Mouse (Mus musculus): ENCODE measurements around the gene Dnm3. TPM values are rescaled to one million over a fixed set of nuclear protein-coding genes. Genes with fewer than 3 reads are reported as not detected.

Dnm3 gene
- polyA plus RNA-seq, 1 experiment from 2014 or later: 11.3 TPM

- ATAC-seq (replicated peaks; ENCODE audit: insufficient number of reproducible peaks, low FRiP score, low TSS enrichment, low read depth) (no peak), DNase-seq (ENCODE audit: low spot score) (peak; percentile 12)
- H3K9me3 ChIP-seq (replicated peaks; ENCODE audit: control insufficient read depth, low read length): no peaks in the 10 kb centered on the region
- H3K4me1 ChIP-seq (ENCODE audit: control insufficient read depth, insufficient read depth, low read length): no peaks in the 10 kb centered on the region
- H3K36me3 ChIP-seq (replicated peaks; ENCODE audit: control insufficient read depth, insufficient read depth, low read depth, low read length): no peaks in the 10 kb centered on the region
- no peak overlapping the region for H3K9ac ChIP-seq (replicated peaks; ENCODE audit: low read length)
- no peak overlapping the region for H3K4me3 ChIP-seq (ENCODE audit: low read depth, low read length)
- no peak overlapping the region for H3K4me2 ChIP-seq (ENCODE audit: low read depth, low read length)
- no peak overlapping the region for H3K27ac ChIP-seq (replicated peaks; ENCODE audit: low read depth, low read length)
- WGBS: 71% methylated on average over 5 of the region's 5 CpGs
- no peaks in the 10 kb centered on the region for H3K27me3 ChIP-seq (ENCODE audit: control insufficient read depth, insufficient read depth, low read length)
Measured at GRCm38 (mm10) chr1:162361978-162362377, 115.9 kb downstream of the Dnm3 start.

- peak; percentile 69; the same call in 1 of the 2 replicates for ATAC-seq (replicated peaks; ENCODE audit: insufficient number of reproducible peaks, low FRiP score, low TSS enrichment, low read depth)
- no peaks in the 10 kb centered on the region for H3K9me3 ChIP-seq (replicated peaks; ENCODE audit: control insufficient read depth, low read length)
- no peak overlapping the region for H3K4me3 ChIP-seq (ENCODE audit: low read depth, low read length)
- no peak overlapping the region for H3K9ac ChIP-seq (replicated peaks; ENCODE audit: low read length)
- H3K27me3 ChIP-seq (ENCODE audit: control insufficient read depth, insufficient read depth, low read length): no peaks in the 10 kb centered on the region
- no peaks in the 10 kb centered on the region for H3K36me3 ChIP-seq (replicated peaks; ENCODE audit: control insufficient read depth, insufficient read depth, low read depth, low read length)
- no peak overlapping the region; the same call in 1 of the 2 replicates for H3K27ac ChIP-seq (replicated peaks; ENCODE audit: low read depth, low read length)
- no peaks in the 10 kb centered on the region for H3K4me1 ChIP-seq (ENCODE audit: control insufficient read depth, insufficient read depth, low read length)
- peak; percentile 81 for DNase-seq (ENCODE audit: low spot score)
- WGBS: 44% methylated on average over 8 of the region's 8 CpGs
- H3K4me2 ChIP-seq (ENCODE audit: low read depth, low read length): no peak overlapping the region
Measured at GRCm38 (mm10) chr1:162359270-162359669, 118.6 kb downstream of the Dnm3 start.

GRCm38 (mm10) chr1:162358036-162358435, 119.8 kb downstream of the Dnm3 start:
- no peak overlapping the region for H3K27ac ChIP-seq (replicated peaks; ENCODE audit: low read depth, low read length)
- WGBS: 32% methylated on average over 8 of the region's 8 CpGs
- H3K9me3 ChIP-seq (replicated peaks; ENCODE audit: control insufficient read depth, low read length): no peaks in the 10 kb centered on the region
- no peaks in the 10 kb centered on the region for H3K36me3 ChIP-seq (replicated peaks; ENCODE audit: control insufficient read depth, insufficient read depth, low read depth, low read length)
- ATAC-seq (replicated peaks; ENCODE audit: insufficient number of reproducible peaks, low FRiP score, low TSS enrichment, low read depth) (no peak), DNase-seq (ENCODE audit: low spot score) (peak; percentile 81)
- no peaks in the 10 kb centered on the region for H3K4me1 ChIP-seq (ENCODE audit: control insufficient read depth, insufficient read depth, low read length)
- no peak overlapping the region for H3K4me3 ChIP-seq (ENCODE audit: low read depth, low read length)
- H3K4me2 ChIP-seq (ENCODE audit: low read depth, low read length): no peak overlapping the region
- no peak overlapping the region for H3K9ac ChIP-seq (replicated peaks; ENCODE audit: low read length)
- H3K27me3 ChIP-seq (ENCODE audit: control insufficient read depth, insufficient read depth, low read length): no peaks in the 10 kb centered on the region

GRCm38 (mm10) chr1:162356481-162356880, 121.4 kb downstream of the Dnm3 start:
- Histone ChIP-seq H3K4me3 (ENCODE audit: low read depth, low read length) (no peak overlapping the region), H3K4me1 (ENCODE audit: control insufficient read depth, insufficient read depth, low read length) (no peaks in the 10 kb centered on the region), H3K9ac (replicated peaks; ENCODE audit: low read length) (no peak overlapping the region), H3K27me3 (ENCODE audit: control insufficient read depth, insufficient read depth, low read length) (no peaks in the 10 kb centered on the region), H3K4me2 (ENCODE audit: low read depth, low read length) (no peak overlapping the region), H3K9me3 (replicated peaks; ENCODE audit: control insufficient read depth, low read length) (no peaks in the 10 kb centered on the region), H3K36me3 (replicated peaks; ENCODE audit: control insufficient read depth, insufficient read depth, low read depth, low read length) (no peaks in the 10 kb centered on the region), H3K27ac (replicated peaks; ENCODE audit: low read depth, low read length) (no peak overlapping the region)
- no peak for DNase-seq (ENCODE audit: low spot score)
- 74% methylated on average over 5 of the region's 5 CpGs for WGBS
- no peak for ATAC-seq (replicated peaks; ENCODE audit: insufficient number of reproducible peaks, low FRiP score, low TSS enrichment, low read depth)

GRCm38 (mm10) chr1:162354780-162355179, 123.1 kb downstream of the Dnm3 start:
- ATAC-seq (replicated peaks; ENCODE audit: insufficient number of reproducible peaks, low FRiP score, low TSS enrichment, low read depth) (no peak), DNase-seq (ENCODE audit: low spot score) (no peak)
- no peaks in the 10 kb centered on the region for H3K36me3 ChIP-seq (replicated peaks; ENCODE audit: control insufficient read depth, insufficient read depth, low read depth, low read length)
- WGBS: 77% methylated on average over 4 of the region's 4 CpGs
- H3K9ac ChIP-seq (replicated peaks; ENCODE audit: low read length): no peak overlapping the region
- H3K9me3 ChIP-seq (replicated peaks; ENCODE audit: control insufficient read depth, low read length): no peaks in the 10 kb centered on the region
- no peaks in the 10 kb centered on the region for H3K27me3 ChIP-seq (ENCODE audit: control insufficient read depth, insufficient read depth, low read length)
- H3K4me2 ChIP-seq (ENCODE audit: low read depth, low read length): no peak overlapping the region
- H3K27ac ChIP-seq (replicated peaks; ENCODE audit: low read depth, low read length): no peak overlapping the region
- no peak overlapping the region for H3K4me3 ChIP-seq (ENCODE audit: low read depth, low read length)
- H3K4me1 ChIP-seq (ENCODE audit: control insufficient read depth, insufficient read depth, low read length): no peaks in the 10 kb centered on the region

GRCm38 (mm10) chr1:162353831-162354230, 124.0 kb downstream of the Dnm3 start:
- Histone ChIP-seq H3K27me3 (ENCODE audit: control insufficient read depth, insufficient read depth, low read length) (no peaks in the 10 kb centered on the region), H3K4me1 (ENCODE audit: control insufficient read depth, insufficient read depth, low read length) (no peaks in the 10 kb centered on the region), H3K4me3 (ENCODE audit: low read depth, low read length) (no peak overlapping the region), H3K27ac (replicated peaks; ENCODE audit: low read depth, low read length) (no peak overlapping the region), H3K4me2 (ENCODE audit: low read depth, low read length) (no peak overlapping the region), H3K9me3 (replicated peaks; ENCODE audit: control insufficient read depth, low read length) (no peaks in the 10 kb centered on the region), H3K36me3 (replicated peaks; ENCODE audit: control insufficient read depth, insufficient read depth, low read depth, low read length) (no peaks in the 10 kb centered on the region), H3K9ac (replicated peaks; ENCODE audit: low read length) (no peak overlapping the region)
- no peak for ATAC-seq (replicated peaks; ENCODE audit: insufficient number of reproducible peaks, low FRiP score, low TSS enrichment, low read depth)
- WGBS: 83% methylated on average over 4 of the region's 4 CpGs
- DNase-seq (ENCODE audit: low spot score): no peak

GRCm38 (mm10) chr1:162349306-162349705, 128.5 kb downstream of the Dnm3 start:
- WGBS: 73% methylated on average over 6 of the region's 6 CpGs
- ATAC-seq (replicated peaks; ENCODE audit: insufficient number of reproducible peaks, low FRiP score, low TSS enrichment, low read depth) (no peak), DNase-seq (ENCODE audit: low spot score) (no peak)
- Histone ChIP-seq H3K9me3 (replicated peaks; ENCODE audit: control insufficient read depth, low read length) (no peaks in the 10 kb centered on the region), H3K9ac (replicated peaks; ENCODE audit: low read length) (no peak overlapping the region), H3K27ac (replicated peaks; ENCODE audit: low read depth, low read length) (no peak overlapping the region), H3K36me3 (replicated peaks; ENCODE audit: control insufficient read depth, insufficient read depth, low read depth, low read length) (no peaks in the 10 kb centered on the region), H3K27me3 (ENCODE audit: control insufficient read depth, insufficient read depth, low read length) (no peaks in the 10 kb centered on the region), H3K4me1 (ENCODE audit: control insufficient read depth, insufficient read depth, low read length) (no peaks in the 10 kb centered on the region), H3K4me2 (ENCODE audit: low read depth, low read length) (no peak overlapping the region), H3K4me3 (ENCODE audit: low read depth, low read length) (no peak overlapping the region)

GRCm38 (mm10) chr1:162346456-162347011, 131.3 kb downstream of the Dnm3 start:
- Histone ChIP-seq H3K4me2 (ENCODE audit: low read depth, low read length) (no peak overlapping the region), H3K4me3 (ENCODE audit: low read depth, low read length) (no peak overlapping the region), H3K4me1 (ENCODE audit: control insufficient read depth, insufficient read depth, low read length) (no peaks in the 10 kb centered on the region), H3K27me3 (ENCODE audit: control insufficient read depth, insufficient read depth, low read length) (no peaks in the 10 kb centered on the region), H3K9ac (replicated peaks; ENCODE audit: low read length) (no peak overlapping the region), H3K9me3 (replicated peaks; ENCODE audit: control insufficient read depth, low read length) (no peaks in the 10 kb centered on the region), H3K36me3 (replicated peaks; ENCODE audit: control insufficient read depth, insufficient read depth, low read depth, low read length) (no peaks in the 10 kb centered on the region), H3K27ac (replicated peaks; ENCODE audit: low read depth, low read length) (no peak overlapping the region)
- DNase-seq (ENCODE audit: low spot score) (no peak), ATAC-seq (replicated peaks; ENCODE audit: insufficient number of reproducible peaks, low FRiP score, low TSS enrichment, low read depth) (no peak)
- 87% methylated on average over 4 of the region's 4 CpGs for WGBS
